Mouse (Mus musculus) ES-Bruce4 (cell line): ENCODE measurements around the gene Pip4k2a.

Experiments used
- CTCF ChIP-seq: IDR thresholded peaks from one replicate; pipeline ENCODE4 v1.8.1; 2011; ENCODE audit warnings: low read depth, low read length
- EP300 ChIP-seq: IDR thresholded peaks from 2 replicates; pipeline ENCODE4 v1.6.1; 2011; ENCODE audit warnings: low read depth, low read length; ENCODE audit not compliant: insufficient read depth
- POLR2A ChIP-seq: IDR thresholded peaks from one replicate; pipeline ENCODE4 v1.8.1; 2011; ENCODE audit warnings: low read length; ENCODE audit not compliant: insufficient read depth

- no peak for TF ChIP-seq POLR2A
- no peak for TF ChIP-seq CTCF
- no peak for TF ChIP-seq EP300
Measured at GRCm38 (mm10) chr2:18842527-18842926, 155.4 kb downstream of the Pip4k2a start.
